Mouse (Mus musculus) lung, postnatal 14 days (tissue): ENCODE data around the gene H2al1n.
"Not testable (repeated sequence)": the region's sequence is repeated elsewhere in the genome, so short reads cannot be mapped to it uniquely, and the experiment has no call there.

ENCODE experiments used
- DNase-seq: peaks from one replicate; pipeline ENCODE4 v3.0.0; 2021

Gene H2al1n

GRCm38 (mm10) chrX:14210848-14211247 is at the start of gene H2al1n:
Gene H2al1n (plus strand): TSS chrX:14211148.
- not testable (repeated sequence) for DNase-seq

- no peak for DNase-seq
These were observed 11.7 kb upstream of the H2al1n start for GRCm38 (mm10) chrX:14199284-14199683.

- DNase-seq: no peak
These were observed 4.7 kb upstream of the H2al1n start for GRCm38 (mm10) chrX:14206112-14206875.

- DNase-seq: peak; percentile 1
These were observed 18.3 kb downstream of the H2al1n start for GRCm38 (mm10) chrX:14229218-14229617.

GRCm38 (mm10) chrX:14259597-14260239 is 48.8 kb downstream of the H2al1n start:
- DNase-seq: no peak
